Mouse (Mus musculus): Measurements from ENCODE around the gene Pet2. TPM values are rescaled to one million over a fixed set of nuclear protein-coding genes. Genes with fewer than 3 reads are reported as not detected.

Gene Pet2
- not detected for polyA plus RNA-seq (2014; fragmentation: Illumina TruSeq; extraction: RNeasy Lipid Tissue Mini Kit (QIAGEN cat#74804); ENCODE audit: low read depth, low replicate concordance)

GRCm38 (mm10) chrX:89409589-89409988 is at the start of gene Pet2:
Gene Pet2, minus strand, starts transcription at chrX:89409689.

